8 mouse cellular contexts compared by ENCODE assay signal in the genomic region with DNA sequence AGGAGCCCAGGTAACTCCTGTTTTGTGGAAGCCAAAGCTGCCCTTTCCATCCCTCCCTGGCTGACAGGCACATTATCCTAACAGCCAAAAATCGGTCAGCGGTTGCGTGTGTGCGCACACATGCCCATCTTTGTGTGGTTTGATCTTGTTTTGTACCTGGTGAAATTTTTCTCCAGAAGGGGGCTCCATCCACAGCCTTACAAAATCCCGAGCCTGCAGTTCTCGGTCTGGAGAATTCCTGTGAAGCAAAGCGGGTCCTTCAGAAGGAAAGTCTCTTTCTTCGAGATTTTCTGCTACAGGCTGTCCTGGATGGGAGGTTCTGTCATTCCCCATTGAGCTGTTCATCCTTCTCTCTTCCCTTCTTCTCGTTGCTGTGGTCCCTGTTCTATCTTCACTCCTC. TPM values are rescaled to one million over a fixed set of nuclear protein-coding genes. Genes with fewer than 3 reads are reported as not detected.
DNase-seq lines count a peak whose midpoint lies in the region; ATAC-seq and TF ChIP-seq lines count a peak whose summit lies in the region.

No protein-coding gene starts in this region.

- intact Hi-C loops in left cerebral cortex, postnatal 36 days (cut with DNase I), result loop anchor here (2.0 to 10.0 kb wide), 3 partner anchors 157 to 563 kb away; no protein-coding TSS in a partner anchor
- intact Hi-C loops in gastrocnemius, postnatal 14 days (cut with DNase I; ENCODE audit: low total_unique reads), result no loop called here

- no peak overlapping the region for H3K4me3 ChIP-seq in embryonic fibroblast, embryonic 13.5 days (ENCODE audit: insufficient read depth, low read length)

- no peak for TF ChIP-seq POLR2A in embryonic fibroblast, embryonic 13.5 days (IDR thresholded peaks at IDR 0.05; ENCODE audit: low read depth, low read length)

- no peak for ATAC-seq in activated CD4-positive, CD25-positive, alpha-beta regulatory T cell, adult 4 months

- no peak for TF ChIP-seq CTCF in embryonic fibroblast, embryonic 13.5 days (IDR thresholded peaks at IDR 0.05; ENCODE audit: borderline replicate concordance, insufficient read depth, low read length)

- peak; percentile 5 to 48 for DNase-seq in kidney, postnatal 36 days
- no peak for DNase-seq in kidney, adult 18-20 months
- DNase-seq in adipocyte (ENCODE audit: low spot score), result peak; percentile 50
- peak; percentile 30 to 43 for DNase-seq in left cerebral cortex, postnatal 36 days (ENCODE audit: low spot score in 2 of 2)
- no peak for DNase-seq in urinary bladder, postnatal 36 days (ENCODE audit: low spot score in 2 of 2)
- DNase-seq in gastrocnemius, postnatal 14 days, result no peak

- H3K4me1 ChIP-seq in embryonic fibroblast, embryonic 13.5 days (ENCODE audit: control insufficient read depth, insufficient read depth, low read length), result peaks cover 11% of the 10 kb centered on the region; the same call in 1 of the 2 replicates

- peak overlapping the region; percentile 79; the same call in 1 of the 2 replicates for H3K27ac ChIP-seq in embryonic fibroblast, embryonic 13.5 days (ENCODE audit: insufficient read depth, low read length)

RNA-seq across cellular contexts. Expression of gene Cdh13, which starts 4.0 kb away (rescaled TPM):
- polyA plus RNA-seq in embryonic fibroblast, embryonic 13.5 days (2011; ENCODE audit: insufficient read length, low read depth, missing spikeins), result 19.8 and 30.4 TPM in 2 replicates
- 10 to 100 TPM; 78.4 to 85.3 TPM for total RNA-seq in left cerebral cortex, postnatal 36 days (2021)
- under 1 TPM; 0.15 to 0.34 TPM for polyA plus RNA-seq in activated CD4-positive, CD25-positive, alpha-beta regulatory T cell, adult 4 months (2017; shearing (Covaris generic))
- total RNA-seq in gastrocnemius, postnatal 14 days (2021), result 100 to 1,000 TPM in 1 of 2 experiments, 10 to 100 TPM in 1; 77.5 to 130 TPM

Comparison
In these comparisons a context has a peak if more than half of its experiments do, and no peak if none do; other contexts are left out.
1. DNase-seq: peak in kidney, postnatal 36 days (2 of 2), adipocyte (single experiment) and left cerebral cortex, postnatal 36 days (2 of 2); none in kidney, adult 18-20 months (single experiment), urinary bladder, postnatal 36 days (0 of 2) and gastrocnemius, postnatal 14 days (single experiment).